Mouse (Mus musculus) natural killer cell, adult 2 months (primary cell): ENCODE results near the gene Slc6a16.

Source experiments
- DNase-seq, 2 experiments: peaks; one replicate each; pipeline ENCODE4 v3.0.0; 2022; ENCODE audit warnings: low spot score in 2 of 2

Gene Slc6a16

GRCm38 (mm10) chr7:45216442-45217183 lies 24.3 kb upstream of the Slc6a16 start:
- no peak for DNase-seq

- no peak for DNase-seq
Measured at GRCm38 (mm10) chr7:45221680-45222079, 19.2 kb upstream of the Slc6a16 start.

- no peak for DNase-seq
Measured at GRCm38 (mm10) chr7:45224826-45225225, 16.1 kb upstream of the Slc6a16 start.

GRCm38 (mm10) chr7:45226421-45226820 lies 14.5 kb upstream of the Slc6a16 start:
- no peak for DNase-seq

GRCm38 (mm10) chr7:45228548-45228947 lies 12.3 kb upstream of the Slc6a16 start:
- no peak for DNase-seq

GRCm38 (mm10) chr7:45229046-45229445 lies 11.8 kb upstream of the Slc6a16 start:
- DNase-seq = no peak

- peak in 1 of 2 experiments; percentile 48 for DNase-seq
Measured at GRCm38 (mm10) chr7:45229459-45230203, 11.3 kb upstream of the Slc6a16 start.

- DNase-seq = no peak
Measured at GRCm38 (mm10) chr7:45231192-45231591, 9.7 kb upstream of the Slc6a16 start.

- no peak for DNase-seq
Measured at GRCm38 (mm10) chr7:45231941-45232340, 8.9 kb upstream of the Slc6a16 start.

- no peak for DNase-seq
Measured at GRCm38 (mm10) chr7:45232716-45233465, 8.0 kb upstream of the Slc6a16 start.

- DNase-seq = no peak
Measured at GRCm38 (mm10) chr7:45233580-45234332, 7.1 kb upstream of the Slc6a16 start.

- DNase-seq = no peak
Measured at GRCm38 (mm10) chr7:45234333-45234841, 6.5 kb upstream of the Slc6a16 start.

- DNase-seq = no peak
Measured at GRCm38 (mm10) chr7:45234922-45235571, 5.8 kb upstream of the Slc6a16 start.

- DNase-seq = no peak
Measured at GRCm38 (mm10) chr7:45235656-45236180, 5.2 kb upstream of the Slc6a16 start.

- DNase-seq = no peak
Measured at GRCm38 (mm10) chr7:45237747-45238699, 2.9 kb upstream of the Slc6a16 start.

- DNase-seq = peak; percentile 88 to 92
Measured at GRCm38 (mm10) chr7:45238723-45239496, 2.0 kb upstream of the Slc6a16 start, which contains the start of gene Cd37. TSS of gene Cd37 (minus strand) at chr7:45239115.

- DNase-seq = no peak
Measured at GRCm38 (mm10) chr7:45240109-45240508, 776 bp upstream of the Slc6a16 start.

- no peak for DNase-seq
Measured at GRCm38 (mm10) chr7:45241389-45241749, 484 bp downstream of the Slc6a16 start.

GRCm38 (mm10) chr7:45247666-45248065 lies 6.8 kb downstream of the Slc6a16 start:
- DNase-seq = no peak
